Mouse (Mus musculus) adrenal gland, postnatal 14 days (tissue): ENCODE results near the gene Clec16a. TPM values are rescaled to one million over a fixed set of nuclear protein-coding genes. Genes with fewer than 3 reads are reported as not detected.

ENCODE experiments used
- DNase-seq: peaks from one replicate; pipeline ENCODE4 v3.0.0; 2021; ENCODE audit warnings: mixed read lengths
- total RNA-seq: library from RNA; stranded (reverse); gene quantifications from 2 replicates; pipeline ENCODE4 v1.2.3, GENCODE M21; 2021

The Clec16a gene
- total RNA-seq, 1 experiment from 2014 or later, result 42.8 TPM

DNA sequence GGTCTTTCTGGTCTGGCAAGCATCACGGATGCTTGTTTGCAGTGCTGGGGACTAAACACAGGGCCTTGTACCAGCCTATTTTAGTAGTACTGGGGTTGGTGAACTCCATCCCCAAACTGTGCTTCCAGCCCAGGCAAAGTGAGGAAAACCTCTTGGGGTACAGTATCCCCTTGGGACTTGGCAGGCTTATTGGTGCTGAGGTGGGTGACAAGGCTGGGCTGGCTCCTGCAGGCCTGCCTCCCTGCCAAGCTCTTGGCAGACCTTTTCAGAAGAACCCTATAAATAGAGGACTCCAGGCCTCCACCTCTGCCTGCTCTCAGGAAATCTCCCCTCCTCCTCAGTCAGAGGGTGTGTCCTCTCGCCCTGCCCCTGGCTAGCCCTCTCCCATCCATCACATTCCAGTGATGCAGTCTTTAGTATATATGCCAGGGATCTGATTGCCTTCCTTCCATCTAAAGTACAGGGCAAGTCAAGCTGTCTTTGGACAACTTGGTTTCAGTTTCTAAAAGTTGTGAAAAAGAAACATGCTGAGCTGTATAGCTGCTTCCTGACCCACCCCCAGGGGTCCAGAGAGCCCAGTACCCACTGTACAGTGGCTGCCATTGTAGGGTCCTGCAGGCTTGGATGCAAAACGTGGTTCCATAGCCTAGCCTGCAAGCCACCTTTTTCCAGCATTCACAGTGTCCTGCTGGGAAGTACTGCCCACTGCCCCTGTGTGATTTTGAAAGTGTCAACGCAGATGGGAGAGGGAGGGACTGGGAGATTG lies 241.8 kb downstream of the Clec16a start:
- no peak for DNase-seq

DNA sequence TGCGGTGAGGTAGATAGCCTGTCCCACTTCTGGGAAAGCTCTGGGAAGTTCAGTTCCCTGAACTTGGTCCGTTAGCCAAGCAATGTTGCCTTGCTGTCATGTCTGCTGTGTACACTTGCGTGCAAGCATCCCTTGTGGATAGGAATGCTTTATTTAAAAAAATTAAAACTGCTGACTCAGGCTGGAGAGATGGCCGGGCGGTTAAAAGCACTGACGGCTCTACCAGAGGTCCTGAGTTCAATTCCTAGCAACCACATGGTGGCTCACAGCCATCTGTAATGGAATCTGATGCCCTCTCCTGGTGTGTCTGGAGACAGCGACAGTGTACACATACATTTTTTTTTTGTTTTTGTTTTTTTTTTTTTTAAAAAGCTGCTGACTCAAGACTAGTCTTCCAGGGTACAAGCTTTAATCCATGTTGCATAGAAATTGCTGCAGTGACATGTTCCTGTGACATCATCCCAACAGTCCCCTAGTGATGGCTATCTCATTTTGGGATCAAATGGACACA lies 242.5 kb downstream of the Clec16a start:
- DNase-seq, result no peak

DNA sequence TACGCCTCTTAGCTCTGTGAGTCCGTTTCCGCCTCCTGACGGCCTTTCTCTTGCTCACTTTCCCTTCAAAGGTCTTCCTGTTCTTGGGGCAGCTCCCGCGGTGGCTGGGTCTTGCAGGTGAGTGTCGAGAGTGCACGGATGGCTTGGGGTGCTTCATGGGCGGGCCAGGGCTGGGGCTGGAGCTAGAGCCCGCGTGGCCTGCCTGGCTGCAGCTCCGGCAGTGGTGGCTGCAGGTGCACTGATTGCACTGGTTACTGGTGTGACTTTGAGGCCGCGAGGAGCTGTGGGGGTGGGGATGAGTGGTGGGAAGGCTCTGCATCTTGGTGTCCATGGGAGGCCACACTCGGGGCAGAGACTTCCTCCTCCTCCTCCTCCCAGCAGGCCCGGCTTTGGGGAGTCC lies 243.1 kb downstream of the Clec16a start, which contains the start of gene Tnp2:
Gene Tnp2, minus strand, starts transcription at position 390 of the 400 bp plus-strand sequence.
- no peak for DNase-seq

DNA sequence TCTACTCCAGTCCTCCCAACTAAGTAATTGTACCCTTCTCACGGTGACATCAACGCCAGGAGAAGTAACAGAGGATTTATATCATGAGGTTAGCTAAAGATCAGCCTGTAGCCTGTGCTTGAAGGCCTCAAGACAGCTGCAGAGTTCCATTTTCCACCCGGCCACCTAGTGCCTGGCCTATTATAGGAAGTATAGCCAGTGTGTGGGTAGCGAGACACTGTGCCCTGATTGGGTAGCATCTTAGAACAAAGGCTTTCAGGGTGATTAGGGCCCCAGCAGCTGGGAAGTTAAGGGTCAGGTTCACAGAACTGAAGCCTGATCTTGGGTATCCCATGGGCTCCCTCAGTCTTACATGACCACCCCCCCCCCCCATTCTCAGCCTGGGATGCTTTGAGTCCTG lies 243.7 kb downstream of the Clec16a start:
- no peak for DNase-seq

DNA sequence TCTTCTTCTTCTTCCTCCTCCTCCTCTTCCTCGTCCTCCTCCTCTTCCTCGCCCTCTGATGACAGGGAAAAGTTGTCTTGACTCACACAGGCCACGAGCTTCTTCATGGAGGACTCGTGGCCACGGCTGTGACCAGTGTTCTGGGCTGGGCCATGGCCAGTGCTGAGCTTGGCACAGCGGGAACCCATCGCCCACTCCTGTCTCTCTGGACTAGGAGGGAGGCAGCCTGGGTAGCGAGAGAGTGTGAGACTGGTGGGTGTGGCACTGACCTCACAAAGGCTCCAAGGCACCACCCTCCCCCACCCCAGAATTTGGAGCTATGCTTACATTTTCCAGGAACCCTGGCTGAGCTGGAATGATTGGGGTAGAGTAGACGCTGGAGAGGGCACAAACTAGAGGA lies 245.6 kb downstream of the Clec16a start, which contains the start of gene Prm3:
Gene Prm3, minus strand, starts transcription at position 213 of the 400 bp plus-strand sequence.
- no peak for DNase-seq

Other genes with a start within 250 kb of the Clec16a start
- gene Emp2, start 231.4 kb upstream of the Clec16a start, total RNA-seq, result 8.3 and 8.5 TPM in 2 replicates
- gene Tekt5, start 149.8 kb upstream of the Clec16a start, total RNA-seq, result not detected in 2 replicates
- gene Nubp1, start 133.4 kb upstream of the Clec16a start, total RNA-seq, result 23.1 and 25.6 TPM in 2 replicates
- gene Tvp23a, start 98.0 kb upstream of the Clec16a start, total RNA-seq, result 1.6 and 2.3 TPM in 2 replicates
- gene Ciita, start 65.3 kb upstream of the Clec16a start, total RNA-seq, result 1.2 and 8.1 TPM in 2 replicates
- gene Dexi, start 2.3 kb upstream of the Clec16a start, total RNA-seq, result 16.7 and 17.4 TPM in 2 replicates
- gene Socs1, start 240.2 kb downstream of the Clec16a start, total RNA-seq, result 2.4 and 3.7 TPM in 2 replicates
- gene Tnp2, start 243.3 kb downstream of the Clec16a start, total RNA-seq, result not detected in 2 replicates
- gene Prm3, start 245.6 kb downstream of the Clec16a start, total RNA-seq, result not detected in 2 replicates